Mouse (Mus musculus) MEL (cell line): ENCODE data around the gene Jup. TPM values are rescaled to one million over a fixed set of nuclear protein-coding genes. Genes with fewer than 3 reads are reported as not detected.
A peak's percentile ranks its signal among the peaks of the same experiment; 100 is the strongest.

Source experiments
- DNase-seq: peaks from one replicate; pipeline ENCODE4 v3.0.0; 2011; ENCODE audit warnings: low read depth, low spot score
- H3K27ac ChIP-seq: 2 replicates; pipeline ENCODE4 v1.5.1; 2012; ENCODE audit warnings: low read depth, mild to moderate bottlenecking, control low read depth, low read length, moderate library complexity; ENCODE audit not compliant: control insufficient read depth
- H3K27me3 ChIP-seq, 2 experiments: fragments of 150-350 bp in 1 of 2; sonication (generic) in 1 of 2; 2 replicates each; pipeline ENCODE4 v1.6.1; 2012; ENCODE audit warnings: low read length in 2 of 2, mild to moderate bottlenecking in 2 of 2, improper control_type of control experiment in 1 of 2, moderate library complexity in 1 of 2; ENCODE audit not compliant: insufficient read depth in 2 of 2, control insufficient read depth in 1 of 2
- H3K36me3 ChIP-seq, 2 experiments: 2 replicates each; pipeline ENCODE4 v1.6.1; 2012 to 2014; ENCODE audit warnings: low read length in 2 of 2, improper control_type of control experiment in 1 of 2, inconsistent platforms in 1 of 2, mild to moderate bottlenecking in 1 of 2; ENCODE audit not compliant: insufficient read depth in 2 of 2, control insufficient read depth in 1 of 2
- H3K4me1 ChIP-seq, 2 experiments: fragments of 150-350 bp in 1 of 2; sonication (generic) in 1 of 2; 2 replicates each; pipeline ENCODE4 v1.6.1; 2012; ENCODE audit warnings: low read length in 2 of 2, improper control_type of control experiment in 1 of 2, mild to moderate bottlenecking in 1 of 2; ENCODE audit not compliant: insufficient read depth in 2 of 2, control insufficient read depth in 1 of 2
- H3K4me3 ChIP-seq, 2 experiments: fragments of 150-350 bp in 1 of 2; sonication (generic) in 1 of 2; 2 replicates each; pipeline ENCODE4 v1.5.1; 2012; ENCODE audit warnings: low read depth in 2 of 2, low read length in 2 of 2, mild to moderate bottlenecking in 2 of 2, moderate library complexity in 2 of 2, control low read depth in 1 of 2, improper control_type of control experiment in 1 of 2; ENCODE audit not compliant: control insufficient read depth in 1 of 2, insufficient read depth in 1 of 2
- H3K79me2 ChIP-seq: 2 replicates; pipeline ENCODE4 v1.6.1; 2012; ENCODE audit warnings: mild to moderate bottlenecking, low read length, moderate library complexity; ENCODE audit not compliant: control insufficient read depth, poor library complexity, insufficient read depth
- H3K9ac ChIP-seq: 2 replicates; pipeline ENCODE4 v1.6.1; 2012; ENCODE audit warnings: low read depth, mild to moderate bottlenecking, control low read depth, low read length, moderate library complexity; ENCODE audit not compliant: control insufficient read depth, poor library complexity, severe bottlenecking
- H3K9me3 ChIP-seq: fragments of 150-350 bp; sonication (generic); replicated peaks from 2 replicates; pipeline ENCODE4 v1.6.1; 2012; ENCODE audit warnings: mild to moderate bottlenecking, low read length, improper control_type of control experiment, moderate library complexity; ENCODE audit not compliant: insufficient read depth
- BHLHE40 ChIP-seq: IDR thresholded peaks from 2 replicates; pipeline ENCODE4 v1.6.1; 2012; ENCODE audit warnings: low read depth, mild to moderate bottlenecking, inconsistent platforms, low read length, improper control_type of control experiment, borderline replicate concordance
- CHD2 ChIP-seq: IDR thresholded peaks from 2 replicates; pipeline ENCODE4 v1.6.1; 2011; ENCODE audit warnings: low read length, improper control_type of control experiment
- CTCF ChIP-seq, 3 experiments: IDR thresholded peaks in 2 of 3; conservative IDR thresholded peaks in 1 of 3; 2 replicates each; pipeline ENCODE4 v1.5.1; 2011 to 2012; ENCODE audit warnings: low read length in 3 of 3, low read depth in 2 of 3, mild to moderate bottlenecking in 2 of 3, improper control_type of control experiment in 1 of 3, inconsistent platforms in 1 of 3, mixed read lengths in 1 of 3, moderate library complexity in 1 of 3; ENCODE audit not compliant: control insufficient read depth in 1 of 3, insufficient read depth in 1 of 3, poor library complexity in 1 of 3, severe bottlenecking in 1 of 3
- ETS1 ChIP-seq: IDR thresholded peaks from 2 replicates; pipeline ENCODE4 v1.6.1; 2012; ENCODE audit warnings: low read depth, mild to moderate bottlenecking, inconsistent platforms, low read length, improper control_type of control experiment, moderate library complexity
- GABPA ChIP-seq: IDR thresholded peaks from 2 replicates; pipeline ENCODE4 v1.6.1; 2012; ENCODE audit warnings: low read depth, mild to moderate bottlenecking, inconsistent platforms, low read length, improper control_type of control experiment, moderate library complexity
- GATA1 ChIP-seq: IDR thresholded peaks from 2 replicates; pipeline ENCODE4 v1.6.1; 2011; ENCODE audit warnings: low read depth, low read length, improper control_type of control experiment
- MAFK ChIP-seq: IDR thresholded peaks from 2 replicates; pipeline ENCODE4 v1.6.1; 2011; ENCODE audit warnings: low read depth, mild to moderate bottlenecking, low read length, improper control_type of control experiment, borderline replicate concordance
- MAX ChIP-seq: IDR thresholded peaks from 2 replicates; pipeline ENCODE4 v1.6.1; 2011; ENCODE audit warnings: low read length, improper control_type of control experiment
- MAZ ChIP-seq: IDR thresholded peaks from 2 replicates; pipeline ENCODE4 v1.6.1; 2012; ENCODE audit warnings: low read depth, mild to moderate bottlenecking, inconsistent platforms, low read length, improper control_type of control experiment
- MEF2A ChIP-seq: IDR thresholded peaks from 2 replicates; pipeline ENCODE4 v1.6.1; 2014; ENCODE audit warnings: low read depth, mild to moderate bottlenecking, inconsistent platforms, low read length, improper control_type of control experiment; ENCODE audit not compliant: poor library complexity, insufficient replicate concordance, severe bottlenecking; ENCODE audit errors: extremely low read depth
- NELFE ChIP-seq: IDR thresholded peaks from 2 replicates; pipeline ENCODE4 v1.6.1; 2011; ENCODE audit warnings: low read depth, low read length, improper control_type of control experiment
- RCOR1 ChIP-seq: IDR thresholded peaks from 2 replicates; pipeline ENCODE4 v1.6.1; 2012; ENCODE audit warnings: low read depth, mild to moderate bottlenecking, inconsistent platforms, low read length, improper control_type of control experiment
- SIN3A ChIP-seq: IDR thresholded peaks from 2 replicates; pipeline ENCODE4 v1.6.1; 2012; ENCODE audit warnings: low read length, improper control_type of control experiment, inconsistent platforms
- SMC3 ChIP-seq: IDR thresholded peaks from 2 replicates; pipeline ENCODE4 v1.6.1; 2011; ENCODE audit warnings: low read depth, low read length, improper control_type of control experiment
- UBTF ChIP-seq: IDR thresholded peaks from 2 replicates; pipeline ENCODE4 v1.6.1; 2012; ENCODE audit warnings: low read depth, mild to moderate bottlenecking, inconsistent platforms, low read length, improper control_type of control experiment, moderate library complexity, borderline replicate concordance; ENCODE audit not compliant: insufficient read depth
- USF1 ChIP-seq: IDR thresholded peaks from 2 replicates; pipeline ENCODE4 v1.6.1; 2014; ENCODE audit warnings: low read depth, mild to moderate bottlenecking, inconsistent platforms, low read length, improper control_type of control experiment, moderate library complexity
- ZMIZ1 ChIP-seq: IDR thresholded peaks from 2 replicates; pipeline ENCODE4 v1.6.1; 2012; ENCODE audit warnings: low read depth, mild to moderate bottlenecking, inconsistent platforms, low read length, improper control_type of control experiment, moderate library complexity
- ZNF384 ChIP-seq: IDR thresholded peaks from 2 replicates; pipeline ENCODE4 v1.6.1; 2012; ENCODE audit warnings: low read depth, mild to moderate bottlenecking, inconsistent platforms, low read length, improper control_type of control experiment
- polyA plus RNA-seq, 2 experiments: library from polyadenylated mRNA; stranded (reverse) in 1 of 2; unstranded in 1 of 2; fragments of >175 nt in 1 of 2; fragments of >200 nt in 1 of 2; gene quantifications; 2 replicates each; pipeline versions ENCODE4 v1.2.1 to v1.2.4; 2012; ENCODE audit warnings: low replicate concordance in 2 of 2, low read depth in 1 of 2; ENCODE audit not compliant: insufficient read length in 2 of 2, insufficient read depth in 1 of 2, missing spikeins in 1 of 2
- total RNA-seq: library from RNA; depleted of rRNA; stranded (reverse); fragments of 300-350 nt; gene quantifications from 2 replicates; pipeline ENCODE4 v1.2.3, GENCODE M21; 2012

Jup gene
- total and polyA plus RNA-seq, 3 experiments, result 1.0 to 8.5 TPM; not detected in 1

DNA sequence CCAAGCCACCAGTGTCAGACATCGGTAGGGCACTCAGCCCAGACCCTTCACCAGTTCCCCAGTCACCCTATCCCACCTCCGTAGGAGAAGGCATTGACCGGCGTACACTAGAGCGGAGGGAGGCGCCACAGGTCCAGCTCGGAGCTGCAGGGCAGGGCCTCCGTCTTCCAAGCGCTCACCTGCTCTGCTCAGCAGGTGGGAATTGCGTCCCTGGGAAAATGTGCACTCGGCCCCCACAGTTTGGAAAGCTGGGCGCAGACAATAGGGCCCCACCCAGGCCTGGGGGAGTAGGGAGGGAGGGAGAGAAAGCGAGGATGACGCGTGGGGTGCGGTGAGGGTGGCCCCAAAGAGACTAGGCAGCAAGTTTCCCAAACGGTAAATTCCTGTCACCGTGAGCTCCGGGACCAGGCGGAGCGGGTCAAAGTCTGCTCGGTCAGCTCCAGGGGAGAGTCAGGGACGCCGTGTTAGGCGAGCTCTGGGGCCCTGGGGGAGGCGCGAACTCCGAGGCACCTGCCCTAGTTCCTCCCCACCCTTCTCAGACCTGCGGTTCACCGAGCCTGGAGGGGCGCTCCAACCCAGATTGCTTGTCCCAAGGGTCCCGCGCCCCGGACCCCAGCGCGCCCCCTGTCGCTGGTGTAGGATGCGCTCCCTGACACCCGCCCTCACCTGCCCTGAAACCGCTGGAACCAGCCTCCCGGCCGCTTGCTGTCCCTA lies 520 bp downstream of the Jup start:
- Histone ChIP-seq H3K4me1 (peaks cover 16 to 66% of the 10 kb centered on the region in 2 experiments), H3K27me3 (no peaks in the 10 kb centered on the region), H3K27ac (no peak overlapping the region), H3K9ac (peak overlapping the region; percentile 67), H3K36me3 (peaks cover 0 to 35% of the 10 kb centered on the region in 2 experiments; a peak in 2 of 4 replicates), H3K79me2 (no peaks in the 10 kb centered on the region), H3K4me3 (peak overlapping the region; percentile 43 to 74), H3K9me3 (no peaks in the 10 kb centered on the region)
- TF ChIP-seq SMC3 (no peak), RCOR1 (0 out of 2 replicates have a peak, but pooled peaks have one; percentile 7), USF1 (no peak), UBTF (no peak), MAZ (0 out of 2 replicates have a peak, but pooled peaks have one; percentile 13), CTCF (IDR thresholded peaks at IDR 0.05 in 2 of 3, conservative IDR thresholded peaks at IDR 0.05 in 1 of 3; ENCODE audit: control insufficient read depth in 1 of 3, insufficient read depth in 1 of 3, low read depth in 2 of 3, low read length in 3 of 3, poor library complexity in 1 of 3, severe bottlenecking in 1 of 3) (peak in 2 of 3 experiments; percentile 20 to 53; a peak in 5 of 6 replicates), MAFK (no peak)
- TF ChIP-seq, all 39 proteins: peak for 3
- no peak for DNase-seq

GRCm38 (mm10) chr11:100395861-100396631 lies 1.5 kb downstream of the Jup start:
- Histone ChIP-seq H3K4me3 (no peak overlapping the region), H3K4me1 (peaks cover 7 to 56% of the 10 kb centered on the region in 2 experiments), H3K36me3 (peaks cover 0 to 27% of the 10 kb centered on the region in 2 experiments; a peak in 2 of 4 replicates), H3K9me3 (no peaks in the 10 kb centered on the region), H3K79me2 (no peaks in the 10 kb centered on the region), H3K27me3 (no peaks in the 10 kb centered on the region), H3K9ac (no peak overlapping the region), H3K27ac (no peak overlapping the region)
- TF ChIP-seq GATA1 (no peak), MAX (no peak), USF1 (no peak), CHD2 (no peak), MEF2A (no peak), ZNF384 (no peak), SIN3A (no peak), BHLHE40 (no peak), ETS1 (no peak), UBTF (no peak), GABPA (no peak), ZMIZ1 (no peak), NELFE (no peak)
- DNase-seq, result peak; percentile 15
